Mouse (Mus musculus) layer of hippocampus, postnatal 14 days (tissue): ENCODE measurements around the gene Mepce. TPM values are rescaled to one million over a fixed set of nuclear protein-coding genes. Genes with fewer than 3 reads are reported as not detected.
"Not testable (repeated sequence)": the region's sequence is repeated elsewhere in the genome, so short reads cannot be mapped to it uniquely, and the experiment has no call there.

ENCODE experiments used
- DNase-seq, 2 experiments: peaks; one replicate each; pipeline ENCODE4 v3.0.0; 2021 to 2022; ENCODE audit warnings: low spot score in 2 of 2, mixed read lengths in 1 of 2
- total RNA-seq, 2 experiments: library from RNA; stranded (reverse); gene quantifications; 2 replicates each; pipeline ENCODE4 v1.2.3; 2021

Gene Mepce
- total RNA-seq, 2 experiments from 2014 or later, result 33.4 to 42.0 TPM

DNA sequence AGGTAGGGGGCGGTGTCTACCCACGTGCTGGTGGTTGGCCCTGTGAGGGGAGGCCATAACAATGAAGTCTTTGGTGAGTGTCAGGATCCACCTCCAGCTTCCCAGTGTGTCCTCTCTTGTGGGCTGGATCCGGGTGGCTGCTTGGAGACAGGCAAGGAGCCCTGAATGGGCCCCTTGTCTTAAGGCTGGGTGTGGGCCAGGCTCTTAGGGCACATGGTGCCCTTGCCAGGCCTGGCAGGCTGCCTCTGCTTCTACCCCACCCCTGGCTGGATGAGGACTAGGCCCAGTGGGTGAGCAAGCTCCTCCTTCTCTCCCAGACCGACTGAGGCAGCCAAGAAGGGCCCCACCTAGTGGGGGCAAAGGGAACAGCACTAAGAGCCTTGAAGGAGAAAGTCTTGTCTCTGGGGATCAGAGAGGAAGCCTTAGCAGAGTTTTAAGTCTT, 27.5 kb downstream of the Mepce start:
- DNase-seq, result peak; percentile 86 to 95

- DNase-seq, result no peak
These were observed 28.4 kb downstream of the Mepce start for GRCm38 (mm10) chr5:137758921-137759534.

DNA sequence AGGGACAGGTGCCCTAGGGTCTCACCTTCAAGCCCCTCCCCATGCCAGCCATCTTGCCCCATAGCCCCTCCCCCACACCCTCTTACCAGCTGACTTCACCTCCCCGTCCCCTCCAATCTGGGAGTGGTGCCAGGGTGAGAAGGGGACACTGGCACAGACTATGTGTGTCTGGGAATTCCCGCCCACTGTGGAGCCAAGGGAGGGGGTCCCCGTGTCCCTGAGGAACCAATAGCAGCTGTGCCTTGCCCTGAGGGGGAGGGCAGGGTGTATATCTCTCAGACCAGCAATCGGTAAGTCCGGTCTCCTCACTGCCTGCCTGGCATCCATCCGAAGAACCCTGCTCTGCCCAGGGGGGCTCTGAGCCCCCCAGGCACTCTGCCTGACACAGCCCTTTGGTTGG, 29.6 kb downstream of the Mepce start:
- peak; percentile 79 to 91 for DNase-seq

DNA sequence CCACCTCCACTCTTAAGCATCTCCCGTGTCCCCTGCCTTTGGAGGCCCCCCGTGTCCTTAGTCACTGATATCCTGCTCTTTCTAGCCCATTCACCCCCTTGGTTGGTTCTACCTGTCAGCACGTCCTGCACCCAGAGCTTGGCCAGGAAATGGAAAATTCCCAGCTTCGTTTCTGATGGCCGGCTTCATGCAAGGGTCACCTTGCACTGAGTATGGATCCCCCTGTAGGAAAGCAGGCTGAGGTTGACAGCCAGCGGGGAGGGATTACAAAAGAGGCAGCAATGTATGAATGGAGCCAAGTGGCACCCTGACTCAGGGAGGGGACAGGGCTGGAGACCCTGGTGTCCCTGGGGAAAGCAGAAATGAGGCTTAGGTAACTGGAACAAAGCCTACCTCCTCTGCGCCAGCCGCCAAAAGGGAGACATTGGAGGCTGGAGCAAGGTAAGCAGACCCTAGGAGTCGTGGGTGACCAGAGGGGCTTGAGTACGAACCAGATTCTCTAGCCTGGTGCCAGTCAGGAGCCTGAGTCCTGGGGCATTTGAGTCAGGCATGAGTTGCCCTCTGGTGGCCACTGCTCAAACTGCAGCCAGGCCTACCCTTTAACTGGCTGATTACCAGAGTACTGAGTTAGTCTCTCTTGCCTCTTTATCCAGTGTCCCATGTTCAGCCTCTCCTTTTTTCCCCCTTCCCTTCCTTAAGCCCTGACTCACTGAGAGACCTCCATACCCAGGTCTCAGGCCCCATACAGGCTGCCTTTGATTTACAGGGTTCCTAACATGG, 30.4 kb downstream of the Mepce start:
- DNase-seq, result peak; percentile 87 to 93

DNA sequence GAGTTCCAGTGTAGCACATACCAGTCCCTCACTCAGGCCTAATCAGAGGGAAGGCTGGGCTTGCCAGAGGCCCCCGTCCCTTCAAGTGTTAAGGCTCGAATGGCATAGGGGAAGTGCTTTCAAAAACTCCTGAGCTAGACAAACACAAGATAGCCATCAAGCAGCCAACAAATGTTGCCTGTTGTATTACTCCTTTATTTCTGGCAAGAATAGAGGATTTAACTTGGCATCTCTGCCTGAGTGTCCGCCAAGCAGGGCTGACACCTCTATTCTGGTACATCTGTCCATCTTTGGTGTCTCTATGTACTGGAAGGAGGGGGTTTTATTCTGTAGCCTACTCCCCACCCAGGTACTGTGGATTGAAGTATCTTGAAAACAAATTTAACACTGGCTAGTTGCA, 31.3 kb downstream of the Mepce start:
- DNase-seq, result no peak

DNA sequence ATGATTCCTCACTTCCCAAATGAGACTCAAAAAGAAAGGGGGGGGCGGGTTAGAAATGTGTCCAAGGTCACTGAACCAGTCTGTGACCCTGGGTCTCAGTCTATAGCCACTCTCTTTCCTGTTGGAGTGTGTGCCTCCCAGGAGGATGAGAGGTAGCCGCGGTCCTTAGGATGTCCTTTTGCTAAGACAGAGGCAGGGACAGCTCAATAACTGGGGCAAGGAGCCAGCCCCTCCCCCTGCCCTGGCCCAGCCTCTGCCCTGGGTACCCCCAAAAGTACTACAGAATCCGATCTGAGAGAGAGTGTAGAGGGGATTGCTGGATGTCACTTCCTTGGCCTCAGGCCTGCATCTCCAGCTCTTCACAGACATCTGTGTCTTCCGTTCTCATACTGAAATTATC, 32.0 kb downstream of the Mepce start:
- no peak for DNase-seq

GRCm38 (mm10) chr5:137753111-137753832, 34.2 kb downstream of the Mepce start:
- DNase-seq, result no peak

DNA sequence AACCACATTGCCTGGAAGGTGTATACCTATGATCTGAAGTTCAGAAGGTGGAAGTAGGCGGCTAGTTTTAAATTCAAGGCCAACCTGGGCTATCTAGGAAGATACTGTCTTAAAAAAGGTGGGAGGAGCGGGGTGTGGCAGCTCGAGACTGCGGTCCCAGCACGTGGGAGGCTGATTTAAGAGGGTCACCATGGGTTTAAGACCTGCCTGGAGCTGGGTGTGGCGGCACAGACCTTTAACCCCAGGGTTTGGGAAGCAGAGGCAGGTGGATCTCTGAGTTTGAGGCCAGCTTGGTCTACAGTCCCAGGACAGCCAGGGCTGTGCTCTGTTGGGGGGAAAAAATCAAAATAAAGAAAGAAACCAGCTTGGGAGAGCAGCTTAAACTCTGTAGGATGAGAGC, 35.5 kb downstream of the Mepce start:
- DNase-seq, result no peak

GRCm38 (mm10) chr5:137751221-137751887, 36.1 kb downstream of the Mepce start:
- DNase-seq, result no peak

GRCm38 (mm10) chr5:137750212-137750611, 37.2 kb downstream of the Mepce start:
- DNase-seq, result not testable (repeated sequence)

DNA sequence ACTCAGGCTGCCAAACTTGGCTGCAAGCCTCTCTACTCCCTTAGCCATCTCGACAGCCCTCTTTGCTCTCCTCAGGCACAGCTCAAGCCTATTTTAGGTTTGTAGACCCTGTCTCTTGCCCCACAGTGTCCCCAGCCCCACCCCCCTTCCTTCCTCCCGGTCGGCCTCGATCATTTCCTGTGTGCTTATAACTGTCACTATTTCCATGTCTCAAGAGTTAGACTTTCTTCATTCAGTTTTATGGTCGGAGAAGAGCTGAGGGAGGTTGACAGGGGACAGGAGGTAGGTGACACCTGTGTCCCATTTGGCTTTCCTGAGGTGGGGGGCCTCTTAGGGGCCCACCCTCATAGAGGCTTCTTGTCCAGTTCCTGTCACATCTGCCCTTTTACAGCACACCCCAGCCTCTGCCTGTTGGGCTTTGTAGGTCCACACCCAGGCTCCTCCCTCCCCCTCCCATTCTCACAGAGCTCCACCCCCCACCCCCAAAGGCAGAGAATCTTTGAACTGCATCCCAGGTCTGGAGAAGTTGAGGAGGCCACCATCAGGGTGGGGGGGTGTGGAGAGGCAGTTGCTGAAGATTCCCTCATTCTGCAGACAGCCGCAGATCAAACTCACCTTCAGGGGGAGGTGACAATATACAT, 38.1 kb downstream of the Mepce start:
- DNase-seq, result no peak

GRCm38 (mm10) chr5:137748130-137748770, 39.2 kb downstream of the Mepce start:
- DNase-seq, result no peak

GRCm38 (mm10) chr5:137747326-137747961, 40.0 kb downstream of the Mepce start:
- DNase-seq, result peak in 1 of 2 experiments; percentile 35

GRCm38 (mm10) chr5:137746851-137747325, 40.6 kb downstream of the Mepce start:
- no peak for DNase-seq

DNA sequence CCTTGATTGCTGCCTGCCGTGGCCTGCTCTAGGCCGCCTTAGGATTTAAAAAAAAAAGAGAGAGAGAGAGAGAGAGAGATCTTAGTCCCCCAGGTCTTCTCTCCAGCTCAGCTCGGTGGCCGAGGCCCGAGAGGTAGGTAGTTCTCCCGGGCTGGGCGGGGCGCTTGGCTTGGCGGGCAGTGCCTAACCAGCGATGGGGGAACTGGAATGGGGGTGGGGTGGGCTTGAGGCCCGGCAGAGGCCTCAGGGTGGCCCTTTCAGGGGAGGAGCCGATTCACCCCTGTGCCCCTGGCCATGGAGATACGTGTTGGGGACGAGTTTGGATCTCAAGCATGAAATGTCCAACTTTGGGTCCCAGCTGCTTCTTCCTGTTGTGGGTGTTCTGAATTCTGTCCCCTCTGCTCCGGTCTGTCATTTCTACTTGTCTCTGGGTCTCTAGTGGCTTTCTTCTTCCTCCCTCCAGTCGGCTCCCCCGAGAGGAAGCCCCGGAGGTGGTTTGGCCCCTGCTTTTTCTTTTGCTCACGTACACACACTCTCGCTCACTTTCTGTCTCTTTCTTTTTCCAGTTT, 41.1 kb downstream of the Mepce start:
- DNase-seq, result no peak

DNA sequence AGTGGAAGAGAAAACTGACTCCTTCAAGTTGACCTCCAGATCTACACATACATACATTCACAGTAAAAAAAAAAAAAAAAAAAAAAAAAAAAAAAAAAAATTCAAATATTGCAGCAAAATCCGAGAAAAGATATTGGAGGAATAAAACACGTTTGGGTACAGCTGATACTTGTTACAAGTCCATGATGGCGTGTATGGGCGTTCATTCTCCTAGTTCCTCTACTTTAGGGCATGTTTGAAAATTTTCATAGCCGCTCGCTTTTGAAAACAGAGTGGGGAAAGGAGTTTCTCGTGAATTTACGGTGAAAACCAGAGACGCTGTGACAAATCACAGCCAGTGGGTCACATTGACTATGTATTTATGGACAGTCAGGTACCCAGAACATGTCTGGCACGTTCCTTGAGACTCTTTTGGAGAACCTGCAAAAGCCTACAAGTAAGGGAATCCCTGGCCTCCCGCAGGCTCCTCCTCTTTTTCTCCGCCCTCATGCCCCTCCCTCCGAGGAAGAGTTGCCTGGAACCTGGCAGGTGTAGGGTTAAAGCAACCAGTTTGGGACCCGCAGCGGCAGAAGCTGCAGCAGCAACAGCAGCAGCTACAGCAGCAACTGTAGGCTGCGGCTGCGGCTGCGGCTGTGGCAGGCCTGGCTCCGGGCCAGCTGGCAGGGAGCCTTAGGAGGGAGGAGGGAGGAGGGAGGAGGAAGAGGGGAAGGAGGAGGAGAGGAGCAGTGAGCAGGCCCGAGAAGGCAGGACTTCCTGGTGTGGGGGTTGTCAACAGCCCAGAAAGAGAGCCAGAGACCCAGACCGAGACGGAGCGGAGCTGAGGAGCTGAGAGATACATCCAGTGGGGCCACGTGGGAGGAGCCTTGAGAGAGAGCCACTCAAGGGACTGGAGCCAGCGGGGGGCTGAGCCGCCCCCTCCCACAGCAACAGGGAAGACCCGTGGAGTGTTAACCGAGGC, 42.0 kb downstream of the Mepce start, which contains the start of gene Tsc22d4:
Gene Tsc22d4, plus strand, starts transcription at position 517 of the 958 bp plus-strand sequence.
- peak; percentile 86 to 89 for DNase-seq

DNA sequence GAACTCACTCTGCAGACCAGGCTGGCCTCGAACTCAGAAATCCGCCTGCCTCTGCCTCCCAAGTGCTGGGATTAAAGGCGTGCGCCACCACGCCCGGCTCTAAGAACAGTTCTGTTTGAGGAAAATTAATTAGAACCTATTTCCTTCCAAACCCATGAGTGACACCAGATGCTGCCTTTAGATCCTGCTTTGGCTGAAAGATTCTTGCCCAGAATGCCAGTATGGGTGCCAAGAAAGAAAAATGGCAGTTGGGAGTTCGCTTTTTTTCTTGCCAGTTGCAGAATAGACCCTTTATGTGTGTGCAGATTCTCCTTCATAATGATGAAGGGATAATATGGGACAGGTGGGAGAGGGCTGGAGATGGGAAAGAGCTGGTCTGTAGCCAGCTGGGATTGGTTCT, 43.3 kb downstream of the Mepce start:
- no peak for DNase-seq

GRCm38 (mm10) chr5:137742836-137743235, 44.6 kb downstream of the Mepce start:
- no peak for DNase-seq
